Comparison of ENCODE assay signal across 26 mouse cellular contexts in the genomic region with DNA sequence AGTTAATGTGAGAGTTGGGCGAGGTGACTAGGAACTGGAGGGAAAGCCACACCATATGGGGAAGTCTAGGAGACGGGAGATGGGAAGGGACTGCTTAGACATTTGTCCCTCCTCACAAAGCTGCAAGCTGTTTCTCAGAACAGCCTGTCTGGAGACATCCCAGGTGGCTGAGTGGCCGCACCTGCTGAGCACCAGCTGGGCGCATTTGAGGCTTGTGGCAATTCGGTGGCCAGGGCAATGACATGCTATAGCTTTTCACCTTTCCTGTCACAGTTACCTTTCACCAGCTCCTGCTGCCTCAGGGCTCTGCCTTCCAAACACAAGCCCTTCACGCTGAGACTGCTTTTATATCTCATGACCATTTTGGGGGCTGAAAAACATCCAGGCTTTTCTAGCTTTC.
DNase-seq lines count a peak whose midpoint lies in the region; ATAC-seq lines count a peak whose summit lies in the region.
"Had no signal": no experiment of that assay in that cellular context is flagged by ENCODE, and none has a peak within 500 bp of the region (broad histone marks: within the 10 kb centered on the region; RNA-seq: fewer than 3 reads in every experiment).

No protein-coding gene starts in this region.

- no peaks in the 10 kb centered on the region for H3K4me1 ChIP-seq in hindbrain, embryonic 16.5 days (ENCODE audit: control insufficient read depth, insufficient read depth, low read depth, low read length)
- H3K4me1 ChIP-seq: heart, embryonic 13.5 days; limb, embryonic 13.5 days; liver, embryonic 12.5 days; midbrain, embryonic 10.5 days had no signal

- H3K27me3 ChIP-seq in hindbrain, embryonic 16.5 days (replicated peaks; ENCODE audit: control insufficient read depth, insufficient read depth, low read length), result no peaks in the 10 kb centered on the region
- H3K27me3 ChIP-seq: CH12.LX; embryonic facial prominence, embryonic 15.5 days; heart, embryonic 13.5 days; limb, embryonic 13.5 days; liver, embryonic 12.5 days; Patski had no signal

- H3K4me2 ChIP-seq in hindbrain, embryonic 16.5 days (ENCODE audit: low read length), result no peak overlapping the region
- H3K4me2 ChIP-seq: embryonic facial prominence, embryonic 15.5 days; heart, embryonic 13.5 days; limb, embryonic 13.5 days; liver, embryonic 12.5 days had no signal

- DNase-seq in frontal cortex, postnatal 10 days (ENCODE audit: low spot score in 2 of 2), result no peak
- peak; percentile 19 for DNase-seq in right cerebral cortex, postnatal 25 days
- no peak for DNase-seq in right cerebral cortex, adult 18-20 months
- peak; percentile 78 for DNase-seq in cerebellum, adult 8-10 months
- DNase-seq in cerebellum, postnatal 36 days, result peak; percentile 88 to 91
- DNase-seq in c-Kit-positive CD71-positive TER-119-positive erythroid progenitor cells, embryonic 14.5 days (ENCODE audit: low spot score), result no peak
- DNase-seq: adrenal gland, adult 8-10 months; B cell, adult 2 months; gastrocnemius, postnatal 10 days; kidney, adult 9 months; kidney, postnatal 14 days; layer of hippocampus, postnatal 36 days; lung, adult 18-20 months; lung, postnatal 10 days had no signal

- WGBS in hindbrain, embryonic 16.5 days, result 69% methylated on average over 6 of the region's 6 CpGs

- ATAC-seq in frontal cortex, adult (ENCODE audit: low TSS enrichment), result 0 out of 2 replicates have a peak, but pooled peaks have one; percentile 28
- ATAC-seq in hindbrain, embryonic 16.5 days, result no peak; the same call in 1 of the 2 replicates
- ATAC-seq: hindbrain, postnatal 0 days; intestine, embryonic 16.5 days; liver, embryonic 12.5 days; Patski had no signal

- no peak overlapping the region for H3K27ac ChIP-seq in hindbrain, embryonic 16.5 days (ENCODE audit: low read depth, low read length)
- H3K27ac ChIP-seq: embryonic facial prominence, embryonic 15.5 days; heart, embryonic 13.5 days; hindbrain, postnatal 0 days; limb, embryonic 13.5 days; liver, embryonic 12.5 days; midbrain, embryonic 10.5 days had no signal

- H3K9ac ChIP-seq in hindbrain, embryonic 16.5 days (ENCODE audit: low read depth, low read length), result no peak overlapping the region
- H3K9ac ChIP-seq: embryonic facial prominence, embryonic 15.5 days; heart, embryonic 13.5 days; limb, embryonic 13.5 days; liver, embryonic 12.5 days had no signal

- H3K9me3 ChIP-seq in hindbrain, embryonic 16.5 days (ENCODE audit: control insufficient read depth, low read length), result no peaks in the 10 kb centered on the region
- H3K9me3 ChIP-seq: embryonic facial prominence, embryonic 15.5 days; G1E; heart, embryonic 13.5 days; limb, embryonic 13.5 days; liver, embryonic 12.5 days; midbrain, embryonic 10.5 days had no signal

- no peak overlapping the region for H3K4me3 ChIP-seq in hindbrain, embryonic 16.5 days (ENCODE audit: low read length)
- H3K4me3 ChIP-seq: embryonic facial prominence, embryonic 15.5 days; heart, embryonic 13.5 days; limb, embryonic 13.5 days; liver, embryonic 12.5 days; midbrain, embryonic 10.5 days had no signal

- no peaks in the 10 kb centered on the region for H3K36me3 ChIP-seq in hindbrain, embryonic 16.5 days (ENCODE audit: control insufficient read depth, insufficient read depth, low read length)
- H3K36me3 ChIP-seq: embryonic facial prominence, embryonic 15.5 days; G1E; heart, embryonic 13.5 days; limb, embryonic 13.5 days; liver, embryonic 12.5 days; midbrain, embryonic 10.5 days had no signal

Comparison
In these comparisons a context has a peak if more than half of its experiments do, and no peak if none do; other contexts are left out.
1. DNase-seq: peak in right cerebral cortex, postnatal 25 days (single experiment), cerebellum, adult 8-10 months (single experiment) and cerebellum, postnatal 36 days (2 of 2); none in frontal cortex, postnatal 10 days (0 of 2), right cerebral cortex, adult 18-20 months (single experiment) and c-Kit-positive CD71-positive TER-119-positive erythroid progenitor cells, embryonic 14.5 days (single experiment).